Comparison of ENCODE assay signal across 34 mouse cellular contexts in genomic region chr13:111640319-111640718, GRCm38 (mm10). TPM values are rescaled to one million over a fixed set of nuclear protein-coding genes. Genes with fewer than 3 reads are reported as not detected.
DNase-seq lines count a peak whose midpoint lies in the region; ATAC-seq and TF ChIP-seq lines count a peak whose summit lies in the region.
"Had no signal": no experiment of that assay in that cellular context is flagged by ENCODE, and none has a peak within 500 bp of the region (broad histone marks: within the 10 kb centered on the region; RNA-seq: fewer than 3 reads in every experiment).

No protein-coding gene starts in this region.

- H3K36me3 ChIP-seq in liver, embryonic 14.5 days (replicated peaks; ENCODE audit: control insufficient read depth, insufficient read depth, low read depth), result no peaks in the 10 kb centered on the region
- H3K36me3 ChIP-seq: forebrain, embryonic 15.5 days; heart, embryonic 13.5 days; hindbrain, embryonic 12.5 days; limb, embryonic 15.5 days; midbrain, embryonic 12.5 days had no signal

- no peak overlapping the region for H3K4me3 ChIP-seq in liver, embryonic 14.5 days (ENCODE audit: insufficient read depth in 1 of 2, low read depth in 2 of 2, low read length in 2 of 2)
- H3K4me3 ChIP-seq: forebrain, embryonic 15.5 days; heart, adult 2 months; heart, embryonic 13.5 days; hindbrain, embryonic 12.5 days; left cerebral cortex, adult 2 months; limb, embryonic 15.5 days; midbrain, embryonic 12.5 days had no signal

- no peaks in the 10 kb centered on the region for H3K9me3 ChIP-seq in liver, embryonic 14.5 days (ENCODE audit: control insufficient read depth, low read length)
- H3K9me3 ChIP-seq: forebrain, embryonic 15.5 days; limb, embryonic 15.5 days had no signal

- peak; percentile 37; the same call in 1 of the 2 replicates for ATAC-seq in liver, embryonic 14.5 days (ENCODE audit: insufficient read depth)
- ATAC-seq in common myeloid progenitor, adult 5-6 weeks (replicated peaks; ENCODE audit: low read depth, poor library complexity, severe bottlenecking), result peak; percentile 96
- ATAC-seq in megakaryocyte-erythroid progenitor cell, adult 5-6 weeks (replicated peaks; ENCODE audit: low FRiP score, low TSS enrichment, poor library complexity, severe bottlenecking), result peak; percentile 91
- ATAC-seq: forebrain, embryonic 15.5 days; intestine, postnatal 0 days had no signal

- H3K27ac ChIP-seq in liver, embryonic 14.5 days, result no peak overlapping the region
- H3K27ac ChIP-seq: forebrain, embryonic 15.5 days; heart, adult 2 months; heart, embryonic 13.5 days; hindbrain, embryonic 12.5 days; left cerebral cortex, adult 2 months; limb, embryonic 15.5 days; macrophage; midbrain, embryonic 12.5 days had no signal

- H3K9ac ChIP-seq in liver, embryonic 14.5 days (replicated peaks), result no peak overlapping the region
- H3K9ac ChIP-seq: forebrain, embryonic 15.5 days; heart, embryonic 13.5 days; hindbrain, embryonic 12.5 days; limb, embryonic 15.5 days; midbrain, embryonic 12.5 days had no signal

- no peaks in the 10 kb centered on the region for H3K27me3 ChIP-seq in liver, embryonic 14.5 days (ENCODE audit: control insufficient read depth, insufficient read depth, low read length)
- H3K27me3 ChIP-seq: CH12.LX; forebrain, embryonic 15.5 days; heart, embryonic 13.5 days; hindbrain, embryonic 12.5 days; limb, embryonic 15.5 days; midbrain, embryonic 12.5 days had no signal

- H3K4me1 ChIP-seq in liver, embryonic 14.5 days (replicated peaks; ENCODE audit: control insufficient read depth in 2 of 2, insufficient read depth in 2 of 2, low read length in 1 of 2), result peaks cover 0 to 3% of the 10 kb centered on the region in 2 experiments; a peak in 2 of 4 replicates
- H3K4me1 ChIP-seq: forebrain, embryonic 15.5 days; heart, embryonic 13.5 days; hindbrain, embryonic 12.5 days; limb, embryonic 15.5 days; midbrain, embryonic 12.5 days had no signal

- no peak for DNase-seq in liver, embryonic 14.5 days (ENCODE audit: low read depth in 3 of 3, low spot score in 3 of 3)
- DNase-seq in liver, result no peak
- peak; percentile 90 for DNase-seq in A20 (ENCODE audit: low read depth, low spot score)
- no peak for DNase-seq in heart, adult 11 months
- DNase-seq in adipocyte (ENCODE audit: low spot score), result no peak
- DNase-seq in kidney, postnatal 10 days, result no peak
- DNase-seq: adrenal gland, postnatal 36 days; cerebellum, adult 11-12 months; cerebellum, postnatal 14 days; embryo, embryonic 11 days; gastrocnemius, postnatal 14 days; heart, adult 2 months; heart, postnatal 14 days; kidney, postnatal 4 days; left cerebral cortex, postnatal 4 days; lung, adult 2 months; right cerebral cortex, postnatal 14 days; thymus, adult 18-20 months; thymus, postnatal 4 days had no signal

- WGBS in liver, embryonic 14.5 days (ENCODE audit: insufficient replicate concordance), result 10% methylated on average over 6 of the region's 6 CpGs

- no peak overlapping the region for H3K4me2 ChIP-seq in liver, embryonic 14.5 days (ENCODE audit: low read depth)
- H3K4me2 ChIP-seq: forebrain, embryonic 15.5 days; heart, embryonic 13.5 days; hindbrain, embryonic 12.5 days; limb, embryonic 15.5 days; midbrain, embryonic 12.5 days had no signal

- no peak for TF ChIP-seq EP300 in liver, embryonic 14.5 days (IDR thresholded peaks at IDR 0.05; ENCODE audit: low read depth)

- TF ChIP-seq CTCF in liver, embryonic 14.5 days (IDR thresholded peaks at IDR 0.05; ENCODE audit: low read depth), result no peak

RNA-seq across cellular contexts. Expression of gene Mier3, which starts 40.5 kb away (rescaled TPM):
- polyA plus RNA-seq in liver, embryonic 14.5 days (2012; rRNA removed), result 7.2 and 7.8 TPM in 2 replicates
- 16.5 and 17.7 TPM in 2 replicates for polyA plus RNA-seq in liver, embryonic 14.5 days (2014; fragmentation: Nextera tagmentation; extraction: Ambion mirVana)
- 68.1 and 77.3 TPM in 2 replicates for total RNA-seq in common myeloid progenitor, adult 5-6 weeks (2017)
- 45.5 and 50.6 TPM in 2 replicates for total RNA-seq in megakaryocyte-erythroid progenitor cell, adult 5-6 weeks (2014; fragmentation: Nextera tagmentation)
- 50.5 and 51.0 TPM in 2 replicates for total RNA-seq in megakaryocyte-erythroid progenitor cell, adult 5-6 weeks (2017)

RNA-seq across cellular contexts. Expression of gene Gm10198, which starts 47.7 kb away (rescaled TPM):
- polyA plus RNA-seq in liver, embryonic 14.5 days (2012; rRNA removed), result not detected in 2 replicates
- not detected in 2 replicates for polyA plus RNA-seq in liver, embryonic 14.5 days (2014; fragmentation: Nextera tagmentation; extraction: Ambion mirVana)
- not detected in 2 replicates for total RNA-seq in common myeloid progenitor, adult 5-6 weeks (2017)
- total RNA-seq in megakaryocyte-erythroid progenitor cell, adult 5-6 weeks (2014; fragmentation: Nextera tagmentation), result not detected in 2 replicates
- not detected in 2 replicates for total RNA-seq in megakaryocyte-erythroid progenitor cell, adult 5-6 weeks (2017)
- total RNA-seq: adrenal gland, postnatal 36 days; CH12.LX; gastrocnemius, postnatal 14 days; heart, adult 2 months; heart, postnatal 14 days; left cerebral cortex, adult 2 months; left cerebral cortex, postnatal 4 days had no signal
- polyA plus RNA-seq: embryonic facial prominence, embryonic 14.5 days; forebrain, embryonic 15.5 days; heart, adult 2 months; heart, embryonic 13.5 days; hindbrain, embryonic 12.5 days; intestine, postnatal 0 days; kidney, embryonic 14.5 days; limb, embryonic 15.5 days; lung, adult 2 months; macrophage; midbrain, embryonic 12.5 days; neural tube, embryonic 11.5 days; stomach, embryonic 16.5 days had no signal

Comparison
In these comparisons a context has a peak if more than half of its experiments do, and no peak if none do; other contexts are left out.
1. ATAC-seq: peak in every context shown above with its lines; median percentile 96 in common myeloid progenitor, adult 5-6 weeks; 91 in megakaryocyte-erythroid progenitor cell, adult 5-6 weeks; 37 in liver, embryonic 14.5 days.